Comparison of ENCODE assay signal across 9 mouse cellular contexts in genomic region chr17:12534353-12535145, GRCm38 (mm10). TPM values are rescaled to one million over a fixed set of nuclear protein-coding genes. Genes with fewer than 3 reads are reported as not detected.
A peak's percentile ranks its signal among the peaks of the same experiment; 100 is the strongest.
DNase-seq lines count a peak whose midpoint lies in the region; ATAC-seq and TF ChIP-seq lines count a peak whose summit lies in the region.
"Had no signal": no experiment of that assay in that cellular context is flagged by ENCODE, and none has a peak within 500 bp of the region (broad histone marks: within the 10 kb centered on the region; RNA-seq: fewer than 3 reads in every experiment).

No protein-coding gene starts in this region.

- 48% methylated on average over 13 of the region's 13 CpGs for WGBS in intestine, embryonic 14.5 days
- WGBS in intestine, embryonic 15.5 days: 51% methylated on average over 13 of the region's 13 CpGs
- 35% methylated on average over 13 of the region's 13 CpGs for WGBS in stomach, postnatal 0 days

- no peaks in the 10 kb centered on the region for H3K27me3 ChIP-seq in intestine, embryonic 14.5 days (replicated peaks; ENCODE audit: control insufficient read depth, insufficient read depth, low read length)
- no peaks in the 10 kb centered on the region for H3K27me3 ChIP-seq in intestine, embryonic 15.5 days (replicated peaks)
- H3K27me3 ChIP-seq in stomach, postnatal 0 days (ENCODE audit: control insufficient read depth, insufficient read depth, low read length): no peaks in the 10 kb centered on the region

- no peak overlapping the region for H3K9ac ChIP-seq in intestine, embryonic 14.5 days (ENCODE audit: low read length)
- no peak overlapping the region for H3K9ac ChIP-seq in intestine, embryonic 15.5 days
- no peak overlapping the region for H3K9ac ChIP-seq in stomach, postnatal 0 days (ENCODE audit: low read length)
- H3K9ac ChIP-seq: embryonic facial prominence, embryonic 15.5 days had no signal

- H3K9me3 ChIP-seq in intestine, embryonic 14.5 days (ENCODE audit: control insufficient read depth, low read length): no peaks in the 10 kb centered on the region
- H3K9me3 ChIP-seq in intestine, embryonic 15.5 days: no peaks in the 10 kb centered on the region
- no peaks in the 10 kb centered on the region for H3K9me3 ChIP-seq in stomach, postnatal 0 days (ENCODE audit: control insufficient read depth, low read length)
- H3K9me3 ChIP-seq: embryonic facial prominence, embryonic 15.5 days had no signal

- peak; percentile 71 for DNase-seq in intestine, embryonic 14.5 days (ENCODE audit: low spot score)
- DNase-seq in cerebellum, postnatal 36 days: peak; percentile 66 to 68
- DNase-seq in heart, adult 9 months (ENCODE audit: low spot score in 2 of 2): peak; percentile 47 to 70
- DNase-seq in layer of hippocampus, adult 9-11 months: peak; percentile 48
- peak; percentile 69 for DNase-seq in stomach, postnatal 0 days (ENCODE audit: low spot score)

- TF ChIP-seq CTCF in stomach, postnatal 0 days (IDR thresholded peaks at IDR 0.05; ENCODE audit: low read depth): peak; percentile 92

- no peak for ATAC-seq in intestine, embryonic 14.5 days (replicated peaks; ENCODE audit: low FRiP score, low TSS enrichment, low read depth)
- ATAC-seq in intestine, embryonic 15.5 days: no peak
- ATAC-seq in activated CD4-positive, CD25-positive, alpha-beta regulatory T cell, adult 4 months: peak; percentile 46
- ATAC-seq in megakaryocyte, adult 5-6 weeks (ENCODE audit: poor library complexity, severe bottlenecking): peak; percentile 67
- ATAC-seq in stomach, postnatal 0 days (ENCODE audit: low FRiP score, low TSS enrichment): 0 out of 2 replicates have a peak, but pooled peaks have one; percentile 51

- no peaks in the 10 kb centered on the region for H3K36me3 ChIP-seq in intestine, embryonic 14.5 days (ENCODE audit: control insufficient read depth, insufficient read depth, low read length)
- no peaks in the 10 kb centered on the region for H3K36me3 ChIP-seq in intestine, embryonic 15.5 days
- H3K36me3 ChIP-seq in stomach, postnatal 0 days (ENCODE audit: control insufficient read depth, insufficient read depth, low read length): no peaks in the 10 kb centered on the region
- H3K36me3 ChIP-seq: embryonic facial prominence, embryonic 15.5 days had no signal

- H3K4me3 ChIP-seq in intestine, embryonic 14.5 days (ENCODE audit: low read depth, low read length): no peak overlapping the region
- H3K4me3 ChIP-seq in intestine, embryonic 15.5 days (replicated peaks): no peak overlapping the region
- H3K4me3 ChIP-seq in stomach, postnatal 0 days (ENCODE audit: low read depth, low read length): no peak overlapping the region
- H3K4me3 ChIP-seq: embryonic facial prominence, embryonic 15.5 days had no signal

- 0 out of 2 replicates have a peak, but pooled peaks cover 6% of the 10 kb centered on the region for H3K4me1 ChIP-seq in intestine, embryonic 14.5 days (replicated peaks; ENCODE audit: control insufficient read depth, insufficient read depth, low read length)
- H3K4me1 ChIP-seq in intestine, embryonic 15.5 days (replicated peaks): no peaks in the 10 kb centered on the region
- no peaks in the 10 kb centered on the region for H3K4me1 ChIP-seq in stomach, postnatal 0 days (replicated peaks; ENCODE audit: control insufficient read depth, insufficient read depth)
- H3K4me1 ChIP-seq: embryonic facial prominence, embryonic 15.5 days had no signal

- TF ChIP-seq EP300 in stomach, postnatal 0 days (optimal IDR thresholded peaks at IDR 0.05): no peak

- H3K27ac ChIP-seq in intestine, embryonic 14.5 days (ENCODE audit: low read depth): no peak overlapping the region
- H3K27ac ChIP-seq in intestine, embryonic 15.5 days: no peak overlapping the region
- H3K27ac ChIP-seq in stomach, postnatal 0 days (replicated peaks): no peak overlapping the region
- H3K27ac ChIP-seq: embryonic facial prominence, embryonic 15.5 days had no signal

- no peak overlapping the region for H3K4me2 ChIP-seq in intestine, embryonic 14.5 days (ENCODE audit: low read length)
- no peak overlapping the region for H3K4me2 ChIP-seq in intestine, embryonic 15.5 days (replicated peaks)
- H3K4me2 ChIP-seq in stomach, postnatal 0 days (replicated peaks; ENCODE audit: low read depth): no peak overlapping the region
- H3K4me2 ChIP-seq: embryonic facial prominence, embryonic 15.5 days had no signal

RNA-seq across cellular contexts. Expression of gene Slc22a3, which starts 27.0 kb away (rescaled TPM):
- polyA plus RNA-seq in intestine, embryonic 14.5 days (2014; fragmentation: Nextera tagmentation; extraction: Ambion mirVana): 0.27 and 0.39 TPM in 2 replicates
- 0.16 and 0.21 TPM in 2 replicates for polyA plus RNA-seq in intestine, embryonic 15.5 days (2015; fragmentation: Nextera tagmentation; extraction: Ambion mirVana)
- not detected for polyA plus RNA-seq in activated CD4-positive, CD25-positive, alpha-beta regulatory T cell, adult 4 months (2017; shearing (Covaris generic))
- 0.62 and 1.0 TPM in 2 replicates for total RNA-seq in megakaryocyte, adult 5-6 weeks (2015)
- total RNA-seq in megakaryocyte, adult 5-6 weeks (2017): 0.37 and 1.2 TPM in 2 replicates
- 0.05 and 0.07 TPM in 2 replicates for polyA plus RNA-seq in stomach, postnatal 0 days (2015; fragmentation: Nextera tagmentation; extraction: Ambion mirVana)

RNA-seq across cellular contexts. Expression of gene Slc22a2, which starts 49.4 kb away (rescaled TPM):
- polyA plus RNA-seq in intestine, embryonic 14.5 days (2014; fragmentation: Nextera tagmentation; extraction: Ambion mirVana): 0.27 TPM in 1 of 2 replicates, not detected in the other
- 0.08 TPM in 1 of 2 replicates, not detected in the other for polyA plus RNA-seq in intestine, embryonic 15.5 days (2015; fragmentation: Nextera tagmentation; extraction: Ambion mirVana)
- 1 to 10 TPM; 5.3 TPM for polyA plus RNA-seq in activated CD4-positive, CD25-positive, alpha-beta regulatory T cell, adult 4 months (2017; shearing (Covaris generic))
- total RNA-seq in megakaryocyte, adult 5-6 weeks (2015): not detected in 2 replicates
- not detected in 2 replicates for total RNA-seq in megakaryocyte, adult 5-6 weeks (2017)
- not detected in 2 replicates for polyA plus RNA-seq in stomach, postnatal 0 days (2015; fragmentation: Nextera tagmentation; extraction: Ambion mirVana)

Comparison
In these comparisons a context has a peak if more than half of its experiments do, and no peak if none do; other contexts are left out.
1. ATAC-seq: peak in activated CD4-positive, CD25-positive, alpha-beta regulatory T cell, adult 4 months (single experiment), megakaryocyte, adult 5-6 weeks (single experiment) and stomach, postnatal 0 days (single experiment); none in intestine, embryonic 14.5 days (single experiment) and intestine, embryonic 15.5 days (single experiment).
2. Peak in every context shown above with its lines, with median percentiles within 50 percentile points of each other: DNase-seq.